Mouse (Mus musculus): Measurements from ENCODE around the gene Eif4a2.

The Eif4a2 gene

GRCm38 (mm10) chr16:23106121-23106520 lies 1.1 kb upstream of the Eif4a2 start:
- no peak for DNase-seq

- peak; percentile 92 to 93 for DNase-seq
These were observed 909 bp downstream of the Eif4a2 start for GRCm38 (mm10) chr16:23107946-23108759.

GRCm38 (mm10) chr16:23108943-23109342 lies 1.7 kb downstream of the Eif4a2 start:
- no peak for DNase-seq

GRCm38 (mm10) chr16:23109350-23110280 lies 2.4 kb downstream of the Eif4a2 start:
- no peak for DNase-seq

- DNase-seq: no peak
These were observed 5.1 kb downstream of the Eif4a2 start for GRCm38 (mm10) chr16:23112348-23112747.

- no peak for DNase-seq
These were observed 5.7 kb downstream of the Eif4a2 start for GRCm38 (mm10) chr16:23112861-23113435.

- no peak for DNase-seq
These were observed 6.7 kb downstream of the Eif4a2 start for GRCm38 (mm10) chr16:23113903-23114302.

- DNase-seq: no peak
These were observed 7.3 kb downstream of the Eif4a2 start for GRCm38 (mm10) chr16:23114339-23115171.

- DNase-seq: no peak
These were observed 8.2 kb downstream of the Eif4a2 start for GRCm38 (mm10) chr16:23115486-23115885.

GRCm38 (mm10) chr16:23117173-23117572 lies 9.9 kb downstream of the Eif4a2 start:
- DNase-seq: no peak

- DNase-seq: no peak
These were observed 15.2 kb downstream of the Eif4a2 start for GRCm38 (mm10) chr16:23122446-23122845.

- DNase-seq: no peak
These were observed 15.9 kb downstream of the Eif4a2 start for GRCm38 (mm10) chr16:23123104-23123503.

- no peak for DNase-seq
These were observed 17.2 kb downstream of the Eif4a2 start for GRCm38 (mm10) chr16:23124398-23124797.

GRCm38 (mm10) chr16:23127311-23127672 lies 20.0 kb downstream of the Eif4a2 start:
- no peak for DNase-seq

- peak; percentile 97 for DNase-seq
These were observed 20.6 kb downstream of the Eif4a2 start, which contains the start of gene Rfc4 for GRCm38 (mm10) chr16:23127673-23128375. Gene Rfc4, minus strand, starts transcription at chr16:23127737.

- no peak for DNase-seq
These were observed 23.1 kb downstream of the Eif4a2 start for GRCm38 (mm10) chr16:23130303-23130702.

- no peak for DNase-seq
These were observed 25.1 kb downstream of the Eif4a2 start for GRCm38 (mm10) chr16:23132336-23132735.

GRCm38 (mm10) chr16:23135421-23136149 lies 28.3 kb downstream of the Eif4a2 start:
- peak in 1 of 2 experiments; percentile 57 for DNase-seq

GRCm38 (mm10) chr16:23136406-23136970 lies 29.2 kb downstream of the Eif4a2 start:
- DNase-seq: peak; percentile 42 to 51

- DNase-seq: no peak
These were observed 33.7 kb downstream of the Eif4a2 start for GRCm38 (mm10) chr16:23140911-23141310.

GRCm38 (mm10) chr16:23144326-23144725 lies 37.1 kb downstream of the Eif4a2 start:
- DNase-seq: no peak
